In genomic region chr16:31299164-31299959, GRCm38 (mm10) we compare ENCODE assay signal across 17 mouse cellular contexts. TPM values are rescaled to one million over a fixed set of nuclear protein-coding genes. Genes with fewer than 3 reads are reported as not detected.
DNase-seq lines count a peak whose midpoint lies in the region; ATAC-seq lines count a peak whose summit lies in the region.
"Had no signal": no experiment of that assay in that cellular context is flagged by ENCODE, and none has a peak within 500 bp of the region (broad histone marks: within the 10 kb centered on the region; RNA-seq: fewer than 3 reads in every experiment).

No protein-coding gene starts in this region.

- H3K27me3 ChIP-seq in kidney, embryonic 14.5 days (ENCODE audit: control insufficient read depth, insufficient read depth, low read length), result no peaks in the 10 kb centered on the region
- H3K27me3 ChIP-seq in hindbrain, embryonic 13.5 days, result no peaks in the 10 kb centered on the region
- H3K27me3 ChIP-seq in midbrain, embryonic 14.5 days (ENCODE audit: control insufficient read depth, insufficient read depth, low read length), result no peaks in the 10 kb centered on the region
- H3K27me3 ChIP-seq: Patski had no signal

- H3K27ac ChIP-seq in kidney, embryonic 14.5 days (ENCODE audit: low read depth, low read length), result no peak overlapping the region
- H3K27ac ChIP-seq in hindbrain, embryonic 13.5 days, result peak overlapping the region; percentile 63
- no peak overlapping the region for H3K27ac ChIP-seq in midbrain, embryonic 14.5 days (replicated peaks; ENCODE audit: low read depth, low read length)
- H3K27ac ChIP-seq: heart, adult 2 months; liver, embryonic 14.5 days had no signal

- no peak for DNase-seq in kidney, adult 8-10 months
- peak; percentile 87 for DNase-seq in ZHBTc4 (ENCODE audit: low read depth, low spot score)
- DNase-seq in midbrain, embryonic 14.5 days, result peak; percentile 55
- DNase-seq in left cerebral cortex, adult 8-10 months (ENCODE audit: low spot score in 2 of 2), result no peak
- no peak for DNase-seq in thymus, postnatal 14 days
- DNase-seq: adrenal gland, adult 8-10 months; heart, adult 2 months; heart, postnatal 36 days; lung, postnatal 36 days; spleen, adult 18-20 months had no signal

- H3K4me1 ChIP-seq in kidney, embryonic 14.5 days (ENCODE audit: control insufficient read depth, insufficient read depth, low read length), result peaks cover 20% of the 10 kb centered on the region
- peaks cover 27% of the 10 kb centered on the region for H3K4me1 ChIP-seq in hindbrain, embryonic 13.5 days (replicated peaks)
- H3K4me1 ChIP-seq in midbrain, embryonic 14.5 days (ENCODE audit: control insufficient read depth, insufficient read depth, low read length), result peaks cover 24% of the 10 kb centered on the region

- ATAC-seq in kidney, embryonic 14.5 days (ENCODE audit: low FRiP score, low TSS enrichment), result peak; percentile 40; the same call in 1 of the 2 replicates
- peak; percentile 47; the same call in 1 of the 2 replicates for ATAC-seq in hindbrain, embryonic 13.5 days (ENCODE audit: low FRiP score)
- ATAC-seq in midbrain, embryonic 14.5 days (ENCODE audit: low FRiP score, low TSS enrichment), result no peak
- ATAC-seq in erythroblast, adult 5-6 weeks (replicated peaks; ENCODE audit: low FRiP score, poor library complexity, severe bottlenecking), result no peak
- ATAC-seq: Patski had no signal

- H3K9me3 ChIP-seq in kidney, embryonic 14.5 days (ENCODE audit: control insufficient read depth, low read length), result no peaks in the 10 kb centered on the region
- no peaks in the 10 kb centered on the region for H3K9me3 ChIP-seq in hindbrain, embryonic 13.5 days
- H3K9me3 ChIP-seq in midbrain, embryonic 14.5 days (ENCODE audit: control insufficient read depth, low read length), result no peaks in the 10 kb centered on the region

- WGBS in kidney, embryonic 14.5 days, result 28% methylated on average over 11 of the region's 11 CpGs
- 29% methylated on average over 11 of the region's 11 CpGs for WGBS in hindbrain, embryonic 13.5 days
- WGBS in midbrain, embryonic 14.5 days, result 37% methylated on average over 11 of the region's 11 CpGs

- no peak overlapping the region for H3K4me2 ChIP-seq in kidney, embryonic 14.5 days (replicated peaks; ENCODE audit: low read depth, low read length)
- H3K4me2 ChIP-seq in hindbrain, embryonic 13.5 days, result no peak overlapping the region
- H3K4me2 ChIP-seq in midbrain, embryonic 14.5 days (ENCODE audit: low read length), result no peak overlapping the region

- H3K36me3 ChIP-seq in kidney, embryonic 14.5 days (ENCODE audit: control insufficient read depth, insufficient read depth, low read length), result no peaks in the 10 kb centered on the region
- no peaks in the 10 kb centered on the region for H3K36me3 ChIP-seq in hindbrain, embryonic 13.5 days
- H3K36me3 ChIP-seq in midbrain, embryonic 14.5 days (ENCODE audit: control insufficient read depth, insufficient read depth, low read length), result no peaks in the 10 kb centered on the region

- H3K9ac ChIP-seq in kidney, embryonic 14.5 days (ENCODE audit: low read depth, low read length), result no peak overlapping the region
- H3K9ac ChIP-seq in hindbrain, embryonic 13.5 days, result 0 out of 2 replicates have a peak overlapping the region, but pooled peaks have one; percentile 13
- H3K9ac ChIP-seq in midbrain, embryonic 14.5 days (replicated peaks; ENCODE audit: low read length), result no peak overlapping the region
- H3K9ac ChIP-seq: liver, embryonic 14.5 days had no signal

- H3K4me3 ChIP-seq in kidney, embryonic 14.5 days (ENCODE audit: low read length), result no peak overlapping the region
- H3K4me3 ChIP-seq in hindbrain, embryonic 13.5 days, result no peak overlapping the region
- H3K4me3 ChIP-seq in midbrain, embryonic 14.5 days (replicated peaks; ENCODE audit: low read depth, low read length), result no peak overlapping the region
- H3K4me3 ChIP-seq: heart, adult 2 months; myocyte had no signal

RNA-seq across cellular contexts. Expression of gene Apod, which starts 15.2 kb away (rescaled TPM):
- polyA plus RNA-seq in kidney, embryonic 14.5 days (2014; fragmentation: Nextera tagmentation; extraction: Ambion mirVana), result 0.47 TPM in 2 replicates
- 62.3 and 64.0 TPM in 2 replicates for polyA plus RNA-seq in hindbrain, embryonic 13.5 days (2015; fragmentation: Nextera tagmentation; extraction: Ambion mirVana)
- 36.8 and 104 TPM in 2 replicates for polyA plus RNA-seq in midbrain, embryonic 14.5 days (2014; fragmentation: Nextera tagmentation; extraction: Ambion mirVana)
- 100 to 1,000 TPM; 234 to 245 (median 236) TPM for total RNA-seq in left cerebral cortex, adult 8-10 months (2022)
- not detected in 2 replicates for total RNA-seq in erythroblast, adult 5-6 weeks (2015; ENCODE audit: low replicate concordance)
- not detected in 2 replicates for total RNA-seq in erythroblast, adult 5-6 weeks (2017; ENCODE audit: low replicate concordance)
- total RNA-seq: common myeloid progenitor, adult 5-6 weeks had no signal
- polyA plus RNA-seq: Patski had no signal

RNA-seq across cellular contexts. Expression of gene Ppp1r2, which starts 24.3 kb away (rescaled TPM):
- polyA plus RNA-seq in kidney, embryonic 14.5 days (2014; fragmentation: Nextera tagmentation; extraction: Ambion mirVana), result 77.0 and 98.6 TPM in 2 replicates
- polyA plus RNA-seq in hindbrain, embryonic 13.5 days (2015; fragmentation: Nextera tagmentation; extraction: Ambion mirVana), result 108 and 113 TPM in 2 replicates
- polyA plus RNA-seq in midbrain, embryonic 14.5 days (2014; fragmentation: Nextera tagmentation; extraction: Ambion mirVana), result 82.0 and 100 TPM in 2 replicates
- total RNA-seq in left cerebral cortex, adult 8-10 months (2022), result 100 to 1,000 TPM; 108 to 126 (median 124) TPM
- 19.4 and 37.4 TPM in 2 replicates for total RNA-seq in erythroblast, adult 5-6 weeks (2015; ENCODE audit: low replicate concordance)
- total RNA-seq in erythroblast, adult 5-6 weeks (2017; ENCODE audit: low replicate concordance), result 13.5 and 18.0 TPM in 2 replicates

Comparison
In these comparisons a context has a peak if more than half of its experiments do, and no peak if none do; other contexts are left out.
1. ATAC-seq: peak in kidney, embryonic 14.5 days (single experiment) and hindbrain, embryonic 13.5 days (single experiment); none in midbrain, embryonic 14.5 days (single experiment) and erythroblast, adult 5-6 weeks (single experiment).
2. DNase-seq: peak in ZHBTc4 (single experiment) and midbrain, embryonic 14.5 days (single experiment); none in kidney, adult 8-10 months (0 of 2), left cerebral cortex, adult 8-10 months (0 of 2) and thymus, postnatal 14 days (single experiment).
3. RNA of gene Apod, which starts 15.2 kb away (polyA plus RNA-seq): 36.8 to 104 TPM in midbrain, embryonic 14.5 days and 62.3 to 64.0 TPM in hindbrain, embryonic 13.5 days; 0.47 TPM in kidney, embryonic 14.5 days; every median in the first group is over 10 times any median in the second.